Mouse (Mus musculus) heart, embryonic 15.5 days (tissue): ENCODE results near the gene Dcakd. TPM values are rescaled to one million over a fixed set of nuclear protein-coding genes. Genes with fewer than 3 reads are reported as not detected.

Experiments used
- ATAC-seq: fragments of 200-750 bp; cut with Nextera tagmentation; replicated peaks from 2 replicates; pipeline ENCODE4 v1.8.0; 2017; ENCODE audit warnings: low read depth, moderate TSS enrichment; ENCODE audit not compliant: insufficient number of reproducible peaks, insufficient read depth, low FRiP score
- H3K27ac ChIP-seq: fragments of 300-500 bp; sonication (generic); 2 replicates; pipeline ENCODE4 v1.5.1; 2015; ENCODE audit warnings: mild to moderate bottlenecking, inconsistent platforms
- H3K27me3 ChIP-seq: fragments of 300-500 bp; sonication (generic); 2 replicates; pipeline ENCODE4 v1.6.1; 2015; ENCODE audit warnings: inconsistent platforms
- H3K36me3 ChIP-seq: fragments of 300-500 bp; sonication (generic); 2 replicates; pipeline ENCODE4 v1.6.1; 2015; ENCODE audit warnings: mild to moderate bottlenecking, inconsistent platforms
- H3K4me1 ChIP-seq: fragments of 300-500 bp; sonication (generic); replicated peaks from 2 replicates; pipeline ENCODE4 v1.6.1; 2015; ENCODE audit warnings: inconsistent platforms
- H3K4me2 ChIP-seq: fragments of 300-500 bp; sonication (generic); 2 replicates; pipeline ENCODE4 v1.6.1; 2015; ENCODE audit warnings: inconsistent platforms, mild to moderate bottlenecking, moderate library complexity
- H3K4me3 ChIP-seq: fragments of 300-500 bp; sonication (generic); 2 replicates; pipeline ENCODE4 v1.5.1; 2015; ENCODE audit warnings: mild to moderate bottlenecking, inconsistent platforms
- H3K9ac ChIP-seq: fragments of 300-500 bp; sonication (generic); 2 replicates; pipeline ENCODE4 v1.6.1; 2015; ENCODE audit warnings: mild to moderate bottlenecking, inconsistent platforms
- H3K9me3 ChIP-seq: fragments of 300-500 bp; sonication (generic); replicated peaks from 2 replicates; pipeline ENCODE4 v1.6.1; 2016; ENCODE audit warnings: inconsistent platforms
- WGBS: fragments of 180-500 bp; shearing (Covaris S2); methylation state at CpG from one replicate; pipeline ENCODE4 v1.1.7; 2015; ENCODE audit warnings: mixed read lengths; 5-methylcytosine and 5-hydroxymethylcytosine counted together
- polyA plus RNA-seq: library from polyadenylated mRNA; unstranded; fragments of >200 nt; fragmentation: Nextera tagmentation; extraction: Ambion mirVana; gene quantifications from 2 replicates; pipeline ENCODE4 v1.2.1, GENCODE M21; 2015

The Dcakd gene
- polyA plus RNA-seq, 1 experiment from 2014 or later, result 64.8 TPM

DNA sequence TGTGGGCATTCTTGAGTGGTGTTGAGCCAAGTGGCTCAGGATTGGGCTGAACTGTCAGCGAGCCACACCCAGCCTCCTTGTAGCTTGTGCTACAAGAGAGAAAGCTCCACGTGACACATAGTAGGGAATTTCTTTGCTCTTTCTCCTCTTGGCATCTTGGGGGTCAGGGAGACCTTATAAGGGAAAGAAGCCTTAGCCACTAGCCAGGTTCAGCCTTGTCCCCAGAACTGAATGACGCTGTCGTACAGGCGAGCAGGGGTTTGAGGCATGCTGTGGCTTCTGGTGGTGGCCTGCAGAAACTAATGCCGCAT lies 38.9 kb upstream of the Dcakd start:
- whole genome bisulfite sequencing, result 89% methylated on average over 6 of the region's 6 CpGs
- ATAC-seq, result no peak
- no peak overlapping the region for H3K9ac ChIP-seq

DNA sequence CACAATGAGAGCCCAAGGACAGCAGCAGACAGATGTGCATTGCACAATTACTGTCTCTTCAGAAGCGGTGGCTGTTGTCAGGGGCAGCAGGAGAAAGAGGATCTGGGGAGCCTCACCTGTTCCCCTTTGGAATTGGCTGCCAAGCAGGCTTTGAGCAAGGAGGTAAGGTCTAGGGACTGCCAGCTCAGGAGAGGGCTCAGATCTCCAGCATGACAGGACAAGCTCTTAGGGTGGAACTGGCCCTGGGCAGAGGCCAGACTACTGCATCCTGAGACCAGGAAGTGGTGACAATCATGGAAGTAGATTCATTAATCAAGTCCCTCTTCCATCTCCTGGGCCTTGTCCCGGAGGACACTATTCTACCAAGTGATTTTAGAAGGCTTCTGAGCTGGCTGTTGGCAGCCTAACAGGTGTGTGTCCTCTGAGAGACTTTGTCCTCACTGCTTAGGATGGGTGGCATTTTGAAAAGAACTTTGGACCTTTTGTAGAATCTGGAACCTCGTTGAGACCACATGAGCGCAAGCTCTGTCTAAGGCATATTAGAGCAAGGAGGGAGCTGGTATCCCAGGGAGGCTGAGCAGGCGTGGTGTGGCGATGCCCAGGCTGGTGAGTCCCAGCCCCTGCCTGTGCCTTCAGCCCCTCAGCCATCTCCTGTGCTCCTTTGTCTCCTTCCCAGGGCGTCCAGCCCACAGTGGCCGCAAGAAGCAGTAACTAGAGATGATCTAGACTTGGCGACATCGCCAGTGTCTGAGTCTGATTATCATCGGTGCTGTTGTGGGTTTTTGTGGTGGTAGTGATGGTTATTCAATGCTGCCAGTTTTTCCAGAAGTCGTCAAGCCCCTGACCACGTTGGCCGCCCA lies 38.3 kb upstream of the Dcakd start:
- Histone ChIP-seq H3K4me2 (no peak overlapping the region), H3K27ac (peak overlapping the region; percentile 67; the same call in 1 of the 2 replicates), H3K4me1 (peaks cover 21% of the 10 kb centered on the region), H3K9ac (no peak overlapping the region), H3K4me3 (no peak overlapping the region), H3K36me3 (peaks cover 82% of the 10 kb centered on the region), H3K27me3 (no peaks in the 10 kb centered on the region), H3K9me3 (no peaks in the 10 kb centered on the region)
- no peak for ATAC-seq
- WGBS, result 91% methylated on average over 14 of the region's 14 CpGs

More for the DNA sequence above, 38.9 kb upstream of the Dcakd start:
- H3K4me1 ChIP-seq, result peaks cover 18% of the 10 kb centered on the region
- no peaks in the 10 kb centered on the region for H3K9me3 ChIP-seq
- H3K27ac ChIP-seq, result peak overlapping the region; percentile 67
- no peaks in the 10 kb centered on the region for H3K27me3 ChIP-seq
- no peak overlapping the region for H3K4me3 ChIP-seq
- peaks cover 76% of the 10 kb centered on the region for H3K36me3 ChIP-seq
- no peak overlapping the region for H3K4me2 ChIP-seq

GRCm38 (mm10) chr11:103058499-103059085 lies 30.5 kb upstream of the Dcakd start:
- H3K4me3 ChIP-seq, result no peak overlapping the region
- 53% methylated on average over 3 of the region's 3 CpGs for WGBS
- ATAC-seq, result peak; percentile 38; the same call in 1 of the 2 replicates
- peaks cover 16% of the 10 kb centered on the region; the same call in 1 of the 2 replicates for H3K4me1 ChIP-seq
- H3K27me3 ChIP-seq, result no peaks in the 10 kb centered on the region
- no peaks in the 10 kb centered on the region for H3K9me3 ChIP-seq
- no peak overlapping the region for H3K9ac ChIP-seq
- peaks cover 68% of the 10 kb centered on the region for H3K36me3 ChIP-seq
- peak overlapping the region; percentile 50; the same call in 1 of the 2 replicates for H3K27ac ChIP-seq
- no peak overlapping the region for H3K4me2 ChIP-seq

DNA sequence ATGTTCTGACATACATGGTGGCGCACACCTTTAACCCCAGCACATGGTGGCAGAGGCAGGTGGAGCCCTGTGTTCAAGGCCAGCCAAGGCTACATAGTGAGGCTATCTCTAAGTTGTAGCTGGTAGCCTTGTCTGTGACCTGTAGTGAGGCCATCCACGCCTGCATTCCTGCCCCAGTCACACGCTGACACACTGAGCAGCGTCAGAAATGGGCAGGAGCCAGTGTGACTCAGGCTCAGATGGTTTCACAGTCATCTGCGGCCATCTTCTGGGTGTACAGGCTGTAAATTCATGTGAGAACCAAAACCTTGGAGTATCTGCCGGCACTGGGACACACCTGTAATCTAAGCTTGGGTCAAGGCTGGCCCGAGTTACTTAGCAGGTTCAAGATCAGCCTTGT lies 28.5 kb upstream of the Dcakd start:
- H3K36me3 ChIP-seq, result peaks cover 57% of the 10 kb centered on the region
- no peak overlapping the region for H3K4me3 ChIP-seq
- no peaks in the 10 kb centered on the region for H3K9me3 ChIP-seq
- no peak for ATAC-seq
- peaks cover 28% of the 10 kb centered on the region for H3K4me1 ChIP-seq
- no peak overlapping the region for H3K4me2 ChIP-seq
- no peaks in the 10 kb centered on the region for H3K27me3 ChIP-seq
- no peak overlapping the region for H3K27ac ChIP-seq
- WGBS, result 90% methylated on average over 7 of the region's 7 CpGs
- H3K9ac ChIP-seq, result no peak overlapping the region

DNA sequence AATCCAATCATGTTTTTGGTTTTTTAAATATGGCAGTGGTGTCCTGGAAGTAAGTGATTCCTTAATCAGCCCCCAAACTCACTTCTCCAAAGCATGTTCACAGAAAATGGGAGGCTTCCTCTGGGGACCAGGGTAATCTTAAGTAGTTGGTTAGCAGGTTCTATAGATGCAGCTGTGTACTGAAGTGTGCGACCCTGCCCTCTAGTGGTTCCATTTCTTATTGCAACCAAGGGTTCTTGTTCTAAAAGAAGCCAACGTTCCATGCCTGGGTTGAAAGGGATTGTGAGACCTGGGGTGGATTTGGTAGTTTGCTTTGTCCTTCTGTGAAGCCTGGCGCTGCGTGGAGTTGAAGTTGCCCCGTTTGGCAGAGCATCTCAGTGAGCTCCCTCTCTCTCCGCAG lies 26.7 kb upstream of the Dcakd start:
- no peaks in the 10 kb centered on the region for H3K27me3 ChIP-seq
- H3K4me3 ChIP-seq, result no peak overlapping the region
- WGBS, result 46% methylated on average over 6 of the region's 6 CpGs
- H3K36me3 ChIP-seq, result peaks cover 44% of the 10 kb centered on the region
- no peak overlapping the region for H3K27ac ChIP-seq
- peaks cover 36% of the 10 kb centered on the region for H3K4me1 ChIP-seq
- no peak overlapping the region for H3K9ac ChIP-seq
- H3K4me2 ChIP-seq, result no peak overlapping the region
- H3K9me3 ChIP-seq, result no peaks in the 10 kb centered on the region
- no peak for ATAC-seq

- H3K4me2 ChIP-seq, result no peak overlapping the region
- ATAC-seq, result no peak
- no peaks in the 10 kb centered on the region for H3K9me3 ChIP-seq
- peaks cover 36% of the 10 kb centered on the region for H3K4me1 ChIP-seq
- H3K9ac ChIP-seq, result no peak overlapping the region
- 74% methylated on average over 18 of the region's 18 CpGs for WGBS
- H3K27ac ChIP-seq, result peak overlapping the region; percentile 61
- H3K4me3 ChIP-seq, result no peak overlapping the region
- peaks cover 41% of the 10 kb centered on the region for H3K36me3 ChIP-seq
- H3K27me3 ChIP-seq, result no peaks in the 10 kb centered on the region
Observed at GRCm38 (mm10) chr11:103053191-103054076, 25.3 kb upstream of the Dcakd start.

DNA sequence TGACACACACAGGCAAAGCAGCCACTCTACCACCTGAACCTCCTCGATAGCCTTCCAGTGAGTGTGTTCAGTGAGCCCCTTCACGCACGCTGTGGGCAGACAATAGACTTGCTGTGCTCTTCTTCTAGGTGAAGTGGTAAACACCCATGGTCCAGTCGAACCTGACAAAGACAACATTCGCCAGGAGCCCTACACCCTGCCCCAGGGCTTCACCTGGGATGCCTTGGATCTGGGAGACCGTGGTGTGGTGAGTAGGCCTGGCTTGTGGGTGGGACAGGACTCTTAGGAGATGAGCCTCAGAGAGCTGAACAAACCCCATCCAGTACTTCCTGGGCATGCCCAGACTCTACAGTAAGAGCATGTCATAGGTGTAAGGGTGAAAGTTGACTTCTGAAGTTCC lies 23.9 kb upstream of the Dcakd start:
- peak overlapping the region; percentile 9; the same call in 1 of the 2 replicates for H3K9ac ChIP-seq
- no peaks in the 10 kb centered on the region for H3K9me3 ChIP-seq
- no peak overlapping the region for H3K4me2 ChIP-seq
- peak overlapping the region; percentile 88 for H3K27ac ChIP-seq
- peaks cover 26% of the 10 kb centered on the region for H3K4me1 ChIP-seq
- H3K27me3 ChIP-seq, result no peaks in the 10 kb centered on the region
- peaks cover 38% of the 10 kb centered on the region for H3K36me3 ChIP-seq
- no peak overlapping the region for H3K4me3 ChIP-seq
- no peak for ATAC-seq
- WGBS, result 82% methylated on average over 6 of the region's 6 CpGs

GRCm38 (mm10) chr11:103051249-103051691 lies 23.1 kb upstream of the Dcakd start:
- peaks cover 26% of the 10 kb centered on the region for H3K4me1 ChIP-seq
- no peak overlapping the region for H3K4me3 ChIP-seq
- no peak overlapping the region for H3K9ac ChIP-seq
- no peak overlapping the region for H3K4me2 ChIP-seq
- H3K36me3 ChIP-seq, result peaks cover 38% of the 10 kb centered on the region
- H3K27me3 ChIP-seq, result no peaks in the 10 kb centered on the region
- peak overlapping the region; percentile 88 for H3K27ac ChIP-seq
- WGBS, result 21% methylated on average over 8 of the region's 8 CpGs
- peak; percentile 91 for ATAC-seq
- no peaks in the 10 kb centered on the region for H3K9me3 ChIP-seq

- Histone ChIP-seq H3K4me3 (no peak overlapping the region), H3K27ac (0 out of 2 replicates have a peak overlapping the region, but pooled peaks have one; percentile 88), H3K9me3 (no peaks in the 10 kb centered on the region), H3K4me2 (no peak overlapping the region), H3K4me1 (peaks cover 26% of the 10 kb centered on the region), H3K9ac (no peak overlapping the region), H3K36me3 (peaks cover 38% of the 10 kb centered on the region), H3K27me3 (no peaks in the 10 kb centered on the region)
- WGBS, result 86% methylated on average over 9 of the region's 9 CpGs
- no peak for ATAC-seq
Observed at GRCm38 (mm10) chr11:103050153-103050552, 22.0 kb upstream of the Dcakd start.

DNA sequence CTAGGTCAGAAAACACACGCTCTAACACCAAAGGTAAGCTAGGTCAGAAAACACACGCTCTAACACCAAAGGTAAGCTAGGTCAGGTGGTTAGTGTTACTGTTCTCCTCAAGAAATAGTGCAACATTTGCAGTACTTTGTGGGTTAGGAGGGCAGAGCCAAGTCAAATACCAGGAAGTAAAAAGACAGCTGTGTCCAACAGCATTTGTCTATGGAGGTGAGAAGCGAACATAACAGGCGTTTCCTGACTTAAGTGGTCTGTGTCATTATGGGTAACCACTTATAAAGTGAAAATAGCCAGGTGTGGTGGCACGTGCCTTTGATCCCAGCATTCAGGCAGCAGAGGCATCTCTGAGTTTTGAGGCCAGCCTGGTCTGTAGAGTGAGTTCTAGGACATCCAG lies 21.5 kb upstream of the Dcakd start:
- WGBS, result 89% methylated on average over 5 of the region's 5 CpGs
- H3K4me3 ChIP-seq, result no peak overlapping the region
- no peaks in the 10 kb centered on the region for H3K27me3 ChIP-seq

GRCm38 (mm10) chr11:103046286-103046685 lies 18.2 kb upstream of the Dcakd start:
- H3K4me3 ChIP-seq, result no peak overlapping the region
- no peaks in the 10 kb centered on the region for H3K27me3 ChIP-seq
- H3K9ac ChIP-seq, result no peak overlapping the region
- ATAC-seq, result no peak
- peaks cover 55% of the 10 kb centered on the region for H3K36me3 ChIP-seq
- WGBS, result 75% methylated on average over 8 of the region's 8 CpGs
- no peaks in the 10 kb centered on the region for H3K9me3 ChIP-seq
- H3K4me1 ChIP-seq, result peaks cover 5% of the 10 kb centered on the region
- no peak overlapping the region for H3K4me2 ChIP-seq
- H3K27ac ChIP-seq, result no peak overlapping the region

More for the DNA sequence above, 21.5 kb upstream of the Dcakd start:
- Histone ChIP-seq H3K27ac (no peak overlapping the region), H3K4me2 (no peak overlapping the region), H3K4me1 (peaks cover 25% of the 10 kb centered on the region), H3K9me3 (no peaks in the 10 kb centered on the region), H3K36me3 (peaks cover 42% of the 10 kb centered on the region), H3K9ac (no peak overlapping the region)
- ATAC-seq, result no peak
